ENCODE assay signal across 8 mouse cellular contexts in the genomic region with DNA sequence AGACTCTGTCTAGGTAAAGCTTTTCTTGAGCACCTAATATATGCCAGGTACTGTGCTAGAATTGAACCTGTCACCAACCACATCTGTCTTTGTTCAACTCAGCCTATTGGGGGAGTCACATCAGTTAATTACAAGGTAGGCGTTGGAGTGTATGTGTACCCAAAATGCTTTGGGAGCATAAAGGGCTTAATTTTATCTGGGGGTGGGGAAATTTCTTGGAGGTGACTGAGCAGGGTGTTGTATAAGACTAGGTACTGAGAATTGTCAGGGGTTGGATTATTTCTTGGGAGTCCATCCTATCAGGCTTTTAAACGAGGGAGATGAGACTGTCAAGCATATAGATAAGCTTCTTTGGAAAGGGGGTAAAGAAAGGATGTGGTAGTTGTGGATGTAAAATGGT. TPM values are rescaled to one million over a fixed set of nuclear protein-coding genes. Genes with fewer than 3 reads are reported as not detected.
DNase-seq lines count a peak whose midpoint lies in the region; ATAC-seq and TF ChIP-seq lines count a peak whose summit lies in the region.

No protein-coding gene starts in this region.

- H3K27ac ChIP-seq in heart, postnatal 0 days (ENCODE audit: low read depth), result peak overlapping the region; percentile 100; the same call in 1 of the 2 replicates
- no peak overlapping the region for H3K27ac ChIP-seq in brown adipose tissue, adult 24 weeks (replicated peaks; ENCODE audit: low read depth, low read length)
- no peak overlapping the region for H3K27ac ChIP-seq in hindbrain, embryonic 13.5 days
- no peak overlapping the region for H3K27ac ChIP-seq in midbrain, embryonic 12.5 days (replicated peaks)
- no peak overlapping the region for H3K27ac ChIP-seq in thymus, adult 2 months (ENCODE audit: control insufficient read depth, insufficient read depth, low read length)

- WGBS in heart, postnatal 0 days, result 32% methylated on average over 2 of the region's 2 CpGs
- WGBS in hindbrain, embryonic 13.5 days, result 31% methylated on average over 2 of the region's 2 CpGs
- 26% methylated on average over 2 of the region's 2 CpGs for WGBS in midbrain, embryonic 12.5 days
- WGBS in thymus, adult 2 months, result 77% methylated on average over 2 of the region's 2 CpGs

- H3K36me3 ChIP-seq in heart, postnatal 0 days (replicated peaks; ENCODE audit: control insufficient read depth, insufficient read depth, low read length), result no peaks in the 10 kb centered on the region
- H3K36me3 ChIP-seq in hindbrain, embryonic 13.5 days, result peaks cover 3% of the 10 kb centered on the region; the same call in 1 of the 2 replicates
- H3K36me3 ChIP-seq in midbrain, embryonic 12.5 days, result peaks cover 7% of the 10 kb centered on the region
- peaks cover 6% of the 10 kb centered on the region; the same call in 1 of the 2 replicates for H3K36me3 ChIP-seq in thymus, adult 2 months (ENCODE audit: control insufficient read depth, insufficient read depth, low read length)

- peaks cover 26% of the 10 kb centered on the region for H3K4me1 ChIP-seq in heart, postnatal 0 days (ENCODE audit: control insufficient read depth, insufficient read depth)
- H3K4me1 ChIP-seq in brown adipose tissue, adult 24 weeks (ENCODE audit: control insufficient read depth, insufficient read depth, insufficient read length, low read length), result peaks cover 4% of the 10 kb centered on the region
- H3K4me1 ChIP-seq in hindbrain, embryonic 13.5 days (replicated peaks), result peaks cover 31% of the 10 kb centered on the region
- peaks cover 28% of the 10 kb centered on the region for H3K4me1 ChIP-seq in midbrain, embryonic 12.5 days
- H3K4me1 ChIP-seq in thymus, adult 2 months (replicated peaks; ENCODE audit: control insufficient read depth, insufficient read depth, low read length), result no peaks in the 10 kb centered on the region; the same call in 1 of the 2 replicates

- ATAC-seq in heart, postnatal 0 days (ENCODE audit: insufficient read depth, low read depth), result no peak
- ATAC-seq in hindbrain, embryonic 13.5 days (ENCODE audit: low FRiP score), result no peak
- ATAC-seq in midbrain, embryonic 12.5 days (ENCODE audit: low FRiP score, low read depth), result no peak
- no peak for ATAC-seq in monocyte, adult 5-6 weeks (replicated peaks; ENCODE audit: insufficient number of reproducible peaks, low FRiP score, low TSS enrichment, poor library complexity, severe bottlenecking)

- peak overlapping the region; percentile 60 for H3K4me2 ChIP-seq in heart, postnatal 0 days (ENCODE audit: low read depth, low read length)
- peak overlapping the region; percentile 71 for H3K4me2 ChIP-seq in hindbrain, embryonic 13.5 days
- H3K4me2 ChIP-seq in midbrain, embryonic 12.5 days (replicated peaks), result peak overlapping the region; percentile 69

- no peak for TF ChIP-seq CTCF in heart, postnatal 0 days (IDR thresholded peaks at IDR 0.05; ENCODE audit: low read depth)
- TF ChIP-seq CTCF in thymus, adult 2 months (IDR thresholded peaks at IDR 0.05; ENCODE audit: borderline replicate concordance, control insufficient read depth, extremely low read depth, insufficient read depth, low read length, poor library complexity), result no peak

- no peak for TF ChIP-seq EP300 in heart, postnatal 0 days (IDR thresholded peaks at IDR 0.05; ENCODE audit: low read depth)

- TF ChIP-seq POLR2A in thymus, adult 2 months (IDR thresholded peaks at IDR 0.05; ENCODE audit: control insufficient read depth, extremely low read depth, insufficient read depth, low read length, poor library complexity), result no peak

- H3K9ac ChIP-seq in heart, postnatal 0 days (replicated peaks; ENCODE audit: low read depth, low read length), result no peak overlapping the region
- H3K9ac ChIP-seq in hindbrain, embryonic 13.5 days, result peak overlapping the region; percentile 60
- H3K9ac ChIP-seq in midbrain, embryonic 12.5 days (replicated peaks), result peak overlapping the region; percentile 100

- H3K4me3 ChIP-seq in heart, postnatal 0 days (ENCODE audit: low read depth, low read length), result peak overlapping the region; percentile 99
- H3K4me3 ChIP-seq in brown adipose tissue, adult 24 weeks (ENCODE audit: insufficient read depth, low read depth, low read length), result peak overlapping the region; percentile 37; the same call in 1 of the 2 replicates
- peak overlapping the region; percentile 99 for H3K4me3 ChIP-seq in hindbrain, embryonic 13.5 days
- H3K4me3 ChIP-seq in midbrain, embryonic 12.5 days, result peak overlapping the region; percentile 100
- H3K4me3 ChIP-seq in thymus, adult 2 months (ENCODE audit: control insufficient read depth, insufficient read depth, low read length), result no peak overlapping the region

- no peak for DNase-seq in heart, postnatal 0 days (ENCODE audit: low spot score)
- no peak for DNase-seq in heart, adult 11 months
- no peak for DNase-seq in thymus, adult 2 months
- DNase-seq in adrenal gland, postnatal 10 days, result no peak

- H3K27me3 ChIP-seq in heart, postnatal 0 days (ENCODE audit: control insufficient read depth, insufficient read depth, low read length), result no peaks in the 10 kb centered on the region
- H3K27me3 ChIP-seq in hindbrain, embryonic 13.5 days, result no peaks in the 10 kb centered on the region
- H3K27me3 ChIP-seq in midbrain, embryonic 12.5 days, result no peaks in the 10 kb centered on the region
- no peaks in the 10 kb centered on the region for H3K27me3 ChIP-seq in thymus, adult 2 months (ENCODE audit: control insufficient read depth, insufficient read depth, low read length)

- no peaks in the 10 kb centered on the region for H3K9me3 ChIP-seq in heart, postnatal 0 days (replicated peaks; ENCODE audit: control insufficient read depth, low read length)
- H3K9me3 ChIP-seq in hindbrain, embryonic 13.5 days, result no peaks in the 10 kb centered on the region
- H3K9me3 ChIP-seq in midbrain, embryonic 12.5 days, result no peaks in the 10 kb centered on the region

RNA-seq across cellular contexts. Expression of a gene that starts 2.4 kb away (rescaled TPM):
- total RNA-seq in heart, postnatal 0 days (2014; rRNA removed; ENCODE audit: low replicate concordance), result 14.8 and 23.5 TPM in 2 replicates
- polyA plus RNA-seq in heart, postnatal 0 days (2015; fragmentation: Nextera tagmentation; extraction: Ambion mirVana), result 30.7 and 33.2 TPM in 2 replicates
- 32.9 and 44.3 TPM in 2 replicates for polyA plus RNA-seq in brown adipose tissue, adult 24 weeks (2012; ENCODE audit: insufficient read depth, insufficient read length, missing spikeins)
- polyA plus RNA-seq in hindbrain, embryonic 13.5 days (2015; fragmentation: Nextera tagmentation; extraction: Ambion mirVana), result 98.4 and 98.6 TPM in 2 replicates
- 122 and 136 TPM in 2 replicates for polyA plus RNA-seq in midbrain, embryonic 12.5 days (2016; fragmentation: Nextera tagmentation; extraction: Ambion mirVana)
- polyA plus RNA-seq in thymus, adult 2 months (2012; rRNA removed), result 21.2 and 30.2 TPM in 2 replicates
- total RNA-seq in adrenal gland, postnatal 10 days (2021), result 10 to 100 TPM; 72.7 to 75.0 TPM
- total RNA-seq in monocyte, adult 5-6 weeks (2017), result 127 to 181 TPM (median 138 TPM) in 3 replicates
